Mouse (Mus musculus) intestine, embryonic 14.5 days (tissue): ENCODE measurements around the gene Ttbk2. TPM values are rescaled to one million over a fixed set of nuclear protein-coding genes. Genes with fewer than 3 reads are reported as not detected.
A peak's percentile ranks its signal among the peaks of the same experiment; 100 is the strongest.

Source experiments
- ATAC-seq: fragments of 200-750 bp; cut with Nextera tagmentation; replicated peaks from 2 replicates; pipeline ENCODE4 v1.8.0; 2017; ENCODE audit warnings: low read depth, moderate number of reproducible peaks, moderate TSS enrichment, moderate library complexity; ENCODE audit not compliant: low FRiP score, low TSS enrichment
- DNase-seq: peaks from one replicate; pipeline ENCODE4 v3.0.0-alpha.2; 2018; ENCODE audit warnings: low spot score
- H3K27ac ChIP-seq: fragments of 300-500 bp; sonication (generic); 2 replicates; pipeline ENCODE4 v1.5.1; 2014; ENCODE audit warnings: low read depth, mild to moderate bottlenecking, control low read depth
- H3K27me3 ChIP-seq: fragments of 300-500 bp; sonication (generic); replicated peaks from 2 replicates; pipeline ENCODE4 v1.6.1; 2014; ENCODE audit warnings: low read length, control low read depth; ENCODE audit not compliant: control insufficient read depth, insufficient read depth
- H3K36me3 ChIP-seq: fragments of 300-500 bp; sonication (generic); 2 replicates; pipeline ENCODE4 v1.6.1; 2014; ENCODE audit warnings: low read length, control low read depth; ENCODE audit not compliant: control insufficient read depth, insufficient read depth
- H3K4me1 ChIP-seq: fragments of 300-500 bp; sonication (generic); replicated peaks from 2 replicates; pipeline ENCODE4 v1.6.1; 2014; ENCODE audit warnings: low read length, control low read depth, mixed read lengths; ENCODE audit not compliant: control insufficient read depth, insufficient read depth
- H3K4me2 ChIP-seq: fragments of 300-500 bp; sonication (generic); 2 replicates; pipeline ENCODE4 v1.6.1; 2014; ENCODE audit warnings: low read length
- H3K4me3 ChIP-seq: fragments of 300-500 bp; sonication (generic); 2 replicates; pipeline ENCODE4 v1.5.1; 2014; ENCODE audit warnings: low read depth, low read length, control low read depth, mixed read lengths
- H3K9ac ChIP-seq: fragments of 300-500 bp; sonication (generic); 2 replicates; pipeline ENCODE4 v1.6.1; 2014; ENCODE audit warnings: mild to moderate bottlenecking, low read length
- H3K9me3 ChIP-seq: fragments of 300-500 bp; sonication (generic); 2 replicates; pipeline ENCODE4 v1.6.1; 2016; ENCODE audit warnings: low read length, control low read depth; ENCODE audit not compliant: control insufficient read depth
- WGBS: fragments of 180-500 bp; shearing (Covaris S2); extraction: QIAGEN DNeasy Blood & Tissue Kit; methylation state at CpG from one replicate; pipeline ENCODE4 v1.1.7; 2014; 5-methylcytosine and 5-hydroxymethylcytosine counted together
- polyA plus RNA-seq: library from polyadenylated mRNA; unstranded; fragments of >200 nt; fragmentation: Nextera tagmentation; extraction: Ambion mirVana; gene quantifications from 2 replicates; pipeline ENCODE4 v1.2.1, GENCODE M21; 2014

Gene Ttbk2
- 4.5 and 4.9 TPM in 2 replicates for polyA plus RNA-seq

- Histone ChIP-seq H3K4me2 (peak within 1 kb of the TSS; percentile 88), H3K4me1 (peaks cover 7% of the 10 kb centered on the region; the same call in 1 of the 2 replicates), H3K27ac (no peak within 1 kb of the TSS), H3K9me3 (no peaks in the 10 kb centered on the region), H3K27me3 (no peaks in the 10 kb centered on the region), H3K4me3 (peak within 1 kb of the TSS; percentile 88), H3K9ac (peak within 1 kb of the TSS; percentile 71), H3K36me3 (no peaks in the 10 kb centered on the region)
- 1% methylated on average over 39 of the region's 39 CpGs for WGBS
- ATAC-seq (peak; percentile 100), DNase-seq (peak; percentile 99)
Observed at GRCm38 (mm10) chr2:120850424-120851082, at the start of gene Ttbk2. TSS of gene Ttbk2 (minus strand) at chr2:120850604.

DNA sequence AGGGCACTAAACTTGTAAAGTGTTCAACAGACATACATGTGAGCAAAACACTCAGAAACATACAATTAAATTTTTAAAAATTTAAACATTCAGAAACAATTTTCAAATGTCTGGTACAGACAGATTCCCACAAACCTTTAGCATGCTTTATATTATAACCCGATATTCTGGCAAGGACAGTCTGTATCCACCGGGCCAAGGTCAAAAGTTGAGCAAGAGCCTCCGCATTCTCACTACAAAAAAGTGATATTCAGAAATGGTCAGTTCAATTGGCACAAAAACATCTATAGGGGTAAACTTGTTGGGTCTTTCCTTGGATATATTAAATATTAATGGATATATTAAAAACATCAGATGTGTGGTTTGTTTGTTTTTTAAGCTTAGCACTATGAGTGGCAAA is 46.0 kb upstream of the Ttbk2 start:
- no peaks in the 10 kb centered on the region for H3K4me1 ChIP-seq
- no peak overlapping the region for H3K9ac ChIP-seq
- ATAC-seq (no peak), DNase-seq (no peak)
- H3K27me3 ChIP-seq, result no peaks in the 10 kb centered on the region
- peaks cover 78% of the 10 kb centered on the region for H3K36me3 ChIP-seq
- no peaks in the 10 kb centered on the region for H3K9me3 ChIP-seq
- H3K27ac ChIP-seq, result no peak overlapping the region
- 97% methylated on average over 3 of the region's 3 CpGs for WGBS
- no peak overlapping the region for H3K4me2 ChIP-seq
- H3K4me3 ChIP-seq, result no peak overlapping the region

DNA sequence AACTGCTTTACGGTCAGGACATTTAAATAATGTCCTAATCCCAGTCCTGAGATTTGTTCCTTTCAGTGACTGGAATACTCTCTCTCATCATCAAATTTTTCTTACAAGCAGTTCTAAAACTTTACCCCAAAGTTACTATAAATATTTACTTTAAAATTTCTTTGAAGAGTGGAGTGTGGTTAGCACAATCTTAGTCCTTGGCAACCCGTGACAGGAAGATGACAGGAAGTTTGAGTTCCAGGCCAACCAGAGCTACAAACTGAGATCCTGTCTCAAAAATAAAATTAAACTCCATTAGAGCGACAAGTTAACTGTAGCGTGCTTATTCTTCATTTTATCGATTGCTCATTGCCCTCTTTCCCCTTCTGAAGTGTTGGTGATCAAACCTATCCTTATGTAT is 37.2 kb upstream of the Ttbk2 start:
- no peak for ATAC-seq
- no peaks in the 10 kb centered on the region for H3K27me3 ChIP-seq
- no peak overlapping the region for H3K4me3 ChIP-seq
- DNase-seq, result no peak
- H3K4me1 ChIP-seq, result no peaks in the 10 kb centered on the region
- no peak overlapping the region for H3K9ac ChIP-seq
- 76% methylated on average over 5 of the region's 5 CpGs for WGBS
- H3K4me2 ChIP-seq, result no peak overlapping the region
- H3K36me3 ChIP-seq, result peaks cover 56% of the 10 kb centered on the region
- H3K27ac ChIP-seq, result no peak overlapping the region
- no peaks in the 10 kb centered on the region for H3K9me3 ChIP-seq

- Histone ChIP-seq H3K27ac (no peak overlapping the region), H3K9me3 (no peaks in the 10 kb centered on the region), H3K4me1 (no peaks in the 10 kb centered on the region), H3K4me2 (no peak overlapping the region), H3K4me3 (no peak overlapping the region), H3K27me3 (no peaks in the 10 kb centered on the region), H3K9ac (no peak overlapping the region), H3K36me3 (peaks cover 59% of the 10 kb centered on the region)
- DNase-seq (no peak), ATAC-seq (no peak)
- 93% methylated on average over 2 of the region's 2 CpGs for WGBS
Observed at GRCm38 (mm10) chr2:120873192-120873591, 22.8 kb upstream of the Ttbk2 start.

GRCm38 (mm10) chr2:120871447-120872336 is 21.3 kb upstream of the Ttbk2 start:
- no peaks in the 10 kb centered on the region for H3K27me3 ChIP-seq
- DNase-seq (no peak), ATAC-seq (no peak)
- H3K4me1 ChIP-seq, result no peaks in the 10 kb centered on the region
- no peak overlapping the region for H3K4me3 ChIP-seq
- no peak overlapping the region for H3K4me2 ChIP-seq
- H3K36me3 ChIP-seq, result peaks cover 62% of the 10 kb centered on the region
- no peak overlapping the region for H3K9ac ChIP-seq
- WGBS, result 58% methylated on average over 9 of the region's 9 CpGs
- no peak overlapping the region for H3K27ac ChIP-seq
- no peaks in the 10 kb centered on the region for H3K9me3 ChIP-seq

DNA sequence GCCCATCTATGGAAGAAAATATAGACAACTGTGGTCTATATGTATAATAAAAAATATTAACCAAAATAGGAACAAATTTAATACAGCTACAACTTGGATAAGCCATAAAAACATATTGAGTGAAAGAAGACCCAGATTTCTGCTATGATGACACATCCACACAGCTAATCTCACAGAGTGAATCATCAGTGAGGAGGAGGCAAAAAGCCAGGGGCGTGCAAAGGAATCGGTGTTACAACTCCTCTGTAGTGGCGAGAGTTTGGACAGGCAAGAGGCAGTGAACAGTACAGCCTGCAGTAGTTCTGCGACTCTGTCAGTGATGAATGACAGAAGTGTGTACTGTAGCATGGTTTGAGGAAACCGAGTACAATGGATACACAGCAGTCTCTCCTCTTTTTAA is 16.9 kb upstream of the Ttbk2 start:
- H3K27me3 ChIP-seq, result no peaks in the 10 kb centered on the region
- no peaks in the 10 kb centered on the region for H3K9me3 ChIP-seq
- H3K36me3 ChIP-seq, result peaks cover 54% of the 10 kb centered on the region
- H3K4me3 ChIP-seq, result no peak overlapping the region
- H3K4me2 ChIP-seq, result no peak overlapping the region
- no peaks in the 10 kb centered on the region for H3K4me1 ChIP-seq
- H3K9ac ChIP-seq, result no peak overlapping the region
- no peak for ATAC-seq
- no peak overlapping the region for H3K27ac ChIP-seq
- whole genome bisulfite sequencing, result 90% methylated on average over 5 of the region's 5 CpGs
- DNase-seq, result no peak

DNA sequence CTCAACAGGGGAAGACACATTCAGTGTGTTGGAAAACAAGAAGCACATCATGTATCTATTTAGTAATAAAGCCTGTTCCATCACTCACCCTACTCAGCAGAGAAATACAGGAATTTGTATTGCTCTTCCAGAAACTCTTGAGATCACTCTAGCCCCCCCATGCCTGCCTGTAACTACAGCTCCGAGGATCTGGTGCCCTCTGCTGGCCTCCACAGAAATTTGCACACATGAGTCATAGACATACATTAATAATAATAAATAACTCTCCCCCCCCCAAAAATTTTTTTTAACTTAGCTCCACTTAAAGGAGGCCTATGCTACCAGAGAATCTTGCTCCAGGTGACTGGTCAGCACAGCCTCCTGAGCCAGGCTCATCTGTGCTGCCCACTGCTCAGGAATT is 16.2 kb upstream of the Ttbk2 start:
- DNase-seq (peak; percentile 62), ATAC-seq (0 out of 2 replicates have a peak, but pooled peaks have one; percentile 36)
- H3K9ac ChIP-seq, result no peak overlapping the region
- peaks cover 58% of the 10 kb centered on the region for H3K36me3 ChIP-seq
- WGBS, result 32% methylated on average over 1 of the region's 1 CpGs
- H3K27me3 ChIP-seq, result no peaks in the 10 kb centered on the region
- H3K4me3 ChIP-seq, result no peak overlapping the region
- H3K4me1 ChIP-seq, result no peaks in the 10 kb centered on the region
- H3K4me2 ChIP-seq, result no peak overlapping the region
- no peak overlapping the region for H3K27ac ChIP-seq
- no peaks in the 10 kb centered on the region for H3K9me3 ChIP-seq

GRCm38 (mm10) chr2:120863389-120863788 is 13.0 kb upstream of the Ttbk2 start:
- peaks cover 55% of the 10 kb centered on the region for H3K36me3 ChIP-seq
- H3K9me3 ChIP-seq, result no peaks in the 10 kb centered on the region
- H3K4me1 ChIP-seq, result no peaks in the 10 kb centered on the region
- ATAC-seq (no peak), DNase-seq (no peak)
- no peak overlapping the region for H3K27ac ChIP-seq
- H3K9ac ChIP-seq, result no peak overlapping the region
- H3K27me3 ChIP-seq, result no peaks in the 10 kb centered on the region
- WGBS, result 96% methylated on average over 1 of the region's 1 CpGs
- H3K4me2 ChIP-seq, result no peak overlapping the region
- no peak overlapping the region for H3K4me3 ChIP-seq
